Mouse (Mus musculus) neural tube, embryonic 14.5 days (tissue): ENCODE data around the gene Tedc1. TPM values are rescaled to one million over a fixed set of nuclear protein-coding genes. Genes with fewer than 3 reads are reported as not detected.

Experiments used
- ATAC-seq: fragments of 200-750 bp; cut with Nextera tagmentation; 2 replicates; pipeline ENCODE4 v1.8.0; 2017; ENCODE audit warnings: low read depth, mild to moderate bottlenecking, moderate TSS enrichment, moderate library complexity
- H3K27ac ChIP-seq: fragments of 300-500 bp; sonication (generic); 2 replicates; pipeline ENCODE4 v1.5.1; 2014; ENCODE audit warnings: low read depth, mild to moderate bottlenecking, control low read depth, low read length, moderate library complexity, mixed read lengths
- H3K27me3 ChIP-seq: fragments of 300-500 bp; sonication (generic); 2 replicates; pipeline ENCODE4 v1.6.1; 2014; ENCODE audit warnings: low read length; ENCODE audit not compliant: control insufficient read depth, insufficient read depth
- H3K36me3 ChIP-seq: fragments of 300-500 bp; sonication (generic); 2 replicates; pipeline ENCODE4 v1.6.1; 2014; ENCODE audit warnings: low read length, mixed read lengths; ENCODE audit not compliant: control insufficient read depth, insufficient read depth
- H3K4me1 ChIP-seq: fragments of 300-500 bp; sonication (generic); 2 replicates; pipeline ENCODE4 v1.6.1; 2014; ENCODE audit warnings: low read length; ENCODE audit not compliant: control insufficient read depth, insufficient read depth
- H3K4me2 ChIP-seq: fragments of 300-500 bp; sonication (generic); 2 replicates; pipeline ENCODE4 v1.6.1; 2014; ENCODE audit warnings: mild to moderate bottlenecking, low read depth, low read length, control low read depth
- H3K4me3 ChIP-seq: fragments of 300-500 bp; sonication (generic); 2 replicates; pipeline ENCODE4 v1.5.1; 2014; ENCODE audit warnings: low read depth, low read length, control low read depth, mixed read lengths
- H3K9ac ChIP-seq: fragments of 300-500 bp; sonication (generic); replicated peaks from 2 replicates; pipeline ENCODE4 v1.6.1; 2014; ENCODE audit warnings: low read depth, mild to moderate bottlenecking, control low read depth, low read length, mixed read lengths
- H3K9me3 ChIP-seq: fragments of 300-500 bp; sonication (generic); 2 replicates; pipeline ENCODE4 v1.6.1; 2016; ENCODE audit warnings: low read length; ENCODE audit not compliant: control insufficient read depth
- WGBS: fragments of 180-500 bp; shearing (Covaris S2); extraction: QIAGEN DNeasy Blood & Tissue Kit; methylation state at CpG from one replicate; pipeline ENCODE4 v1.1.7; 2014; 5-methylcytosine and 5-hydroxymethylcytosine counted together
- polyA plus RNA-seq: library from polyadenylated mRNA; unstranded; fragments of >200 nt; fragmentation: Nextera tagmentation; extraction: Ambion mirVana; gene quantifications from 2 replicates; pipeline ENCODE4 v1.2.1, GENCODE M21; 2014

The Tedc1 gene
- polyA plus RNA-seq, 1 experiment from 2014 or later = 17.5 TPM

DNA sequence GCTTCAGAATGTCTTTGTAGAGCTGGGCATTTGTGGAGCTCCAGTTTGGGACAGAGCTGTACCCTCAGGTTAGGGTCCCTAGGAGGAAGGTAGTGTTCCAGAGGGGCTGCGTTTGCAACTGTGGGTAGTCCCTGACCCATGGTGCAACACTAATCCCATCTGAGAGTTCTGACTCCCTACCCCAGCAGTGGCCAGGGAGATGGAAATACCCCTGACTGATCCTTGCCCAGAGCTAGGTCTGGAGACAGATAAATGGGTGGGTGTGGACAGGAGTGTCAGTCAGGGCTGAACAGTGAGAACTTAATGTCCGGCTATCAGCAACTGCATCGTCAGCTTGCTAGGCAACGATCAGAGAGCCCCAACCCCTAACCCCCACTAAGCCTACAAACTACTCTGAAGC is 5.6 kb upstream of the Tedc1 start:
- H3K4me2 ChIP-seq = no peak overlapping the region
- H3K4me3 ChIP-seq = no peak overlapping the region
- no peaks in the 10 kb centered on the region for H3K27me3 ChIP-seq
- no peaks in the 10 kb centered on the region for H3K9me3 ChIP-seq
- no peaks in the 10 kb centered on the region for H3K36me3 ChIP-seq
- H3K27ac ChIP-seq = no peak overlapping the region
- ATAC-seq = no peak
- no peak overlapping the region for H3K9ac ChIP-seq
- 84% methylated on average over 4 of the region's 4 CpGs for WGBS
- peaks cover 7% of the 10 kb centered on the region for H3K4me1 ChIP-seq

GRCm38 (mm10) chr12:113151046-113151445 is 5.2 kb upstream of the Tedc1 start:
- ATAC-seq = no peak
- H3K36me3 ChIP-seq = no peaks in the 10 kb centered on the region
- H3K4me1 ChIP-seq = peaks cover 7% of the 10 kb centered on the region
- no peak overlapping the region for H3K27ac ChIP-seq
- no peaks in the 10 kb centered on the region for H3K27me3 ChIP-seq
- no peak overlapping the region for H3K9ac ChIP-seq
- no peak overlapping the region for H3K4me2 ChIP-seq
- no peak overlapping the region for H3K4me3 ChIP-seq
- 80% methylated on average over 8 of the region's 8 CpGs for WGBS
- H3K9me3 ChIP-seq = no peaks in the 10 kb centered on the region

- H3K4me3 ChIP-seq = peak overlapping the region; percentile 25
- ATAC-seq = no peak
- peak overlapping the region; percentile 51 for H3K4me2 ChIP-seq
- H3K4me1 ChIP-seq = peaks cover 7% of the 10 kb centered on the region
- 2% methylated on average over 35 of the region's 36 CpGs for WGBS
- H3K27me3 ChIP-seq = no peaks in the 10 kb centered on the region
- H3K36me3 ChIP-seq = no peaks in the 10 kb centered on the region
- no peak overlapping the region for H3K27ac ChIP-seq
- H3K9me3 ChIP-seq = no peaks in the 10 kb centered on the region
- H3K9ac ChIP-seq = no peak overlapping the region
Observed at GRCm38 (mm10) chr12:113151661-113152271, 4.5 kb upstream of the Tedc1 start.

GRCm38 (mm10) chr12:113152272-113152661 is 4.0 kb upstream of the Tedc1 start:
- peak overlapping the region; percentile 51; the same call in 1 of the 2 replicates for H3K4me2 ChIP-seq
- H3K4me1 ChIP-seq = peaks cover 10% of the 10 kb centered on the region
- H3K27ac ChIP-seq = no peak overlapping the region
- no peak overlapping the region for H3K9ac ChIP-seq
- no peaks in the 10 kb centered on the region for H3K36me3 ChIP-seq
- 29% methylated on average over 19 of the region's 19 CpGs for WGBS
- H3K9me3 ChIP-seq = no peaks in the 10 kb centered on the region
- peak overlapping the region; percentile 25 for H3K4me3 ChIP-seq
- no peak for ATAC-seq
- no peaks in the 10 kb centered on the region for H3K27me3 ChIP-seq

DNA sequence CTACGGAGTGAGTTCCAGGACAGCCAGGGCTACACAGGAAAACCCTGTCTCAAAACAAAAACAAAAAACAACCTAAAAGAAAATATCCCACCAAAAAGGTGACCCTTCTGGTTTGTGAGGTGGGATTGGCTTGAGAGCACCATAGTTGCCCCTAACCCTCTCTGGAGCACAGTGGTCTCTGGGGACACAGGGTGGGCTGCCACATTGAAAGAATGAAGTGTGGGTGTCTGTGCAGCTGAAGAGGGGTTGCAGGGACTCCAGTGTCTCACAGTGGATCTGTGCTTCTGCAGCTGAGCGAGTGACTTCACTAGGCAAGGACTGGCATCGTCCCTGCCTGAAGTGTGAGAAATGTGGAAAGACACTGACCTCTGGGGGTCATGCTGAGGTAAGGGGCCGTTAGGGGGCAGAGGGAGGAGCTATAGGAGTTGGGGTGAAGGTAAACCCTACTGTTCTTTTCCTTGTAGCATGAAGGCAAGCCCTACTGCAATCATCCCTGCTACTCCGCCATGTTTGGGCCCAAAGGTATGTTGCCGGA is 3.2 kb upstream of the Tedc1 start:
- Histone ChIP-seq H3K9me3 (no peaks in the 10 kb centered on the region), H3K36me3 (no peaks in the 10 kb centered on the region), H3K27ac (no peak overlapping the region), H3K9ac (no peak overlapping the region), H3K27me3 (no peaks in the 10 kb centered on the region), H3K4me3 (no peak overlapping the region), H3K4me1 (peaks cover 10% of the 10 kb centered on the region), H3K4me2 (no peak overlapping the region)
- ATAC-seq = no peak
- WGBS = 78% methylated on average over 6 of the region's 6 CpGs

DNA sequence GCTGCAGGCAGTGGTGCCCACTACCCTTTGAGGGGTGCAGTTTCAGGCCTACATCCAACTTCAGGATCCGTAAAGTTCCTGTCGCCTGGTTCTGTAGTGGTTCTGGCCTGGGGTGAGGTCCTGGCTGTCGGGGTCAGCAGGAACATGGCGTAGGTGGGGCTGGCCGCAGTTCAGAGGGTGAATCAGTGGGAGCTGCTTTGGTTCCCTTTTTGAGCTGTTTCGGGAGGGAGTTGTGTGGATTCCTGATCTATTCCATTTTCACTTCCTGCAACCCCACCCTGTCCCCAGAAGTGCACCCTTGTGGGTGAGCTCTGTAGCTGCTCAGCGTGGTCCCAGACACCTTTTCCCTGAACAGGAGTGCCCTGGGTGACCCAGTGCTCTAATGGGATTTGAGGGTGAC is 2.2 kb upstream of the Tedc1 start:
- WGBS = 94% methylated on average over 7 of the region's 7 CpGs
- Histone ChIP-seq H3K27ac (no peak overlapping the region), H3K4me1 (peaks cover 10% of the 10 kb centered on the region), H3K4me3 (no peak overlapping the region), H3K27me3 (no peaks in the 10 kb centered on the region), H3K9me3 (no peaks in the 10 kb centered on the region), H3K4me2 (no peak overlapping the region), H3K9ac (no peak overlapping the region), H3K36me3 (no peaks in the 10 kb centered on the region)
- ATAC-seq = no peak

GRCm38 (mm10) chr12:113154747-113155075 is 1.5 kb upstream of the Tedc1 start:
- ATAC-seq = no peak
- Histone ChIP-seq H3K27me3 (no peaks in the 10 kb centered on the region), H3K4me2 (peak overlapping the region; percentile 67), H3K27ac (no peak overlapping the region), H3K4me1 (peaks cover 10% of the 10 kb centered on the region), H3K36me3 (no peaks in the 10 kb centered on the region), H3K9me3 (no peaks in the 10 kb centered on the region), H3K4me3 (no peak overlapping the region), H3K9ac (no peak overlapping the region)
- WGBS = 84% methylated on average over 6 of the region's 6 CpGs

GRCm38 (mm10) chr12:113155076-113155771 is 997 bp upstream of the Tedc1 start:
- Histone ChIP-seq H3K9ac (peak overlapping the region; percentile 25; the same call in 1 of the 2 replicates), H3K36me3 (no peaks in the 10 kb centered on the region), H3K4me1 (peaks cover 10% of the 10 kb centered on the region), H3K9me3 (no peaks in the 10 kb centered on the region), H3K4me2 (peak overlapping the region; percentile 67), H3K27me3 (no peaks in the 10 kb centered on the region), H3K27ac (peak overlapping the region; percentile 6; the same call in 1 of the 2 replicates), H3K4me3 (peak overlapping the region; percentile 52)
- WGBS = 4% methylated on average over 32 of the region's 32 CpGs
- ATAC-seq = peak; percentile 6

DNA sequence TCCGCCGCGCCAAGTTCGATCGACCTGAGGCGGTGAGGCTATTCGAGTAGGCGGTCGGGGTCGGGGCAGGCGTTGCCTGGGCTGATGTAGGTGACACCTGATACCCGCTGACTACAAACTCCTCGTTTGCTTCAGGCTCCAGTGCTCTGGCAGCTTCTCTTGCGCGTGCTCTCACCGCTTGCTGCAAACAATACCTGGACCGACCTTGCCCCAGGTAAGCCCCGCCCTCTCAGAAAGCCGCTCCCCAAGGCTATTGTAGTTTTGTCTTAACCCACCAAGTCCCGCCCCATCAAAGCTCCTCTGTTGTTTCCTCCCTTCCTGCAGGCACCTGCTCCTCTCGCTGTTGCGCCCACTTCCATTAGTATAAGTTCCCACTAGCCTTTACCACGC is 314 bp downstream of the Tedc1 start:
- Histone ChIP-seq H3K4me3 (peak overlapping the region; percentile 52), H3K9me3 (no peaks in the 10 kb centered on the region), H3K9ac (peak overlapping the region; percentile 39), H3K4me2 (peak overlapping the region; percentile 67), H3K27ac (no peak overlapping the region), H3K27me3 (no peaks in the 10 kb centered on the region), H3K36me3 (no peaks in the 10 kb centered on the region), H3K4me1 (peaks cover 10% of the 10 kb centered on the region)
- ATAC-seq = no peak
- WGBS = under 1% methylated on average over 23 of the region's 23 CpGs
